Mouse (Mus musculus) inflammation-experienced regulatory T-cells, adult 6 months (primary cell): Measurements from ENCODE around the gene Tet2. TPM values are rescaled to one million over a fixed set of nuclear protein-coding genes. Genes with fewer than 3 reads are reported as not detected.
"Not testable (repeated sequence)": the region's sequence is repeated elsewhere in the genome, so short reads cannot be mapped to it uniquely, and the experiment has no call there.

Experiments used
- ATAC-seq: one replicate; pipeline ENCODE4 v1.8.0; 2017
- polyA plus RNA-seq, 3 experiments: library from polyadenylated mRNA; unstranded; fragments of 100-300 nt; shearing (Covaris generic); gene quantifications; one replicate each; pipeline ENCODE4 v1.2.1; 2017

Gene Tet2
- 10 to 100 TPM; 32.8 to 63.9 (median 50.7) TPM for polyA plus RNA-seq

GRCm38 (mm10) chr3:133544551-133545303 is at the start of gene Tet2:
TSS of gene Tet2 (minus strand) at chr3:133545139.
- ATAC-seq: peak; percentile 53

GRCm38 (mm10) chr3:133592995-133593394 is 48.1 kb upstream of the Tet2 start:
- not testable (repeated sequence) for ATAC-seq

GRCm38 (mm10) chr3:133590506-133591152 is 45.7 kb upstream of the Tet2 start:
- no peak for ATAC-seq

GRCm38 (mm10) chr3:133585010-133585409 is 40.1 kb upstream of the Tet2 start:
- ATAC-seq: no peak

- ATAC-seq: no peak
Observed at GRCm38 (mm10) chr3:133583411-133584025, 38.6 kb upstream of the Tet2 start.

- peak; percentile 64 for ATAC-seq
Observed at GRCm38 (mm10) chr3:133582969-133583368, 38.0 kb upstream of the Tet2 start.

- peak; percentile 64 for ATAC-seq
Observed at GRCm38 (mm10) chr3:133582096-133582495, 37.2 kb upstream of the Tet2 start.

GRCm38 (mm10) chr3:133581541-133581940 is 36.6 kb upstream of the Tet2 start:
- peak; percentile 41 for ATAC-seq

GRCm38 (mm10) chr3:133579671-133580070 is 34.7 kb upstream of the Tet2 start:
- ATAC-seq: no peak

GRCm38 (mm10) chr3:133579140-133579539 is 34.2 kb upstream of the Tet2 start:
- no peak for ATAC-seq

- no peak for ATAC-seq
Observed at GRCm38 (mm10) chr3:133574969-133575368, 30.0 kb upstream of the Tet2 start.

GRCm38 (mm10) chr3:133571961-133572360 is 27.0 kb upstream of the Tet2 start:
- no peak for ATAC-seq

- ATAC-seq: peak; percentile 97
Observed at GRCm38 (mm10) chr3:133563503-133564205, 18.7 kb upstream of the Tet2 start.

- no peak for ATAC-seq
Observed at GRCm38 (mm10) chr3:133559413-133560114, 14.6 kb upstream of the Tet2 start.

- peak; percentile 40 for ATAC-seq
Observed at GRCm38 (mm10) chr3:133557602-133558001, 12.7 kb upstream of the Tet2 start.

GRCm38 (mm10) chr3:133557154-133557553 is 12.2 kb upstream of the Tet2 start:
- ATAC-seq: no peak

GRCm38 (mm10) chr3:133555378-133555777 is 10.4 kb upstream of the Tet2 start:
- ATAC-seq: no peak

GRCm38 (mm10) chr3:133554552-133555067 is 9.7 kb upstream of the Tet2 start:
- ATAC-seq: no peak

- no peak for ATAC-seq
Observed at GRCm38 (mm10) chr3:133554092-133554491, 9.2 kb upstream of the Tet2 start.

GRCm38 (mm10) chr3:133551941-133552340 is 7.0 kb upstream of the Tet2 start:
- no peak for ATAC-seq

- ATAC-seq: no peak
Observed at GRCm38 (mm10) chr3:133549385-133550170, 4.6 kb upstream of the Tet2 start.
